Mouse (Mus musculus) T-helper 17 cell (primary cell): ENCODE data around the gene Sox3.

Experiments used
- in situ Hi-C, 2 experiments: fragments of 300-600 bp; cut with MboI, MseI; formaldehyde crosslinking; loops; 1 replicate in 1 of 2; 2 replicates in 1 of 2; pipeline ENCODE4 v1.15.1; 2025; ENCODE audit warnings: high pct_unique_total_duplicates in 2 of 2

Sox3 gene

DNA sequence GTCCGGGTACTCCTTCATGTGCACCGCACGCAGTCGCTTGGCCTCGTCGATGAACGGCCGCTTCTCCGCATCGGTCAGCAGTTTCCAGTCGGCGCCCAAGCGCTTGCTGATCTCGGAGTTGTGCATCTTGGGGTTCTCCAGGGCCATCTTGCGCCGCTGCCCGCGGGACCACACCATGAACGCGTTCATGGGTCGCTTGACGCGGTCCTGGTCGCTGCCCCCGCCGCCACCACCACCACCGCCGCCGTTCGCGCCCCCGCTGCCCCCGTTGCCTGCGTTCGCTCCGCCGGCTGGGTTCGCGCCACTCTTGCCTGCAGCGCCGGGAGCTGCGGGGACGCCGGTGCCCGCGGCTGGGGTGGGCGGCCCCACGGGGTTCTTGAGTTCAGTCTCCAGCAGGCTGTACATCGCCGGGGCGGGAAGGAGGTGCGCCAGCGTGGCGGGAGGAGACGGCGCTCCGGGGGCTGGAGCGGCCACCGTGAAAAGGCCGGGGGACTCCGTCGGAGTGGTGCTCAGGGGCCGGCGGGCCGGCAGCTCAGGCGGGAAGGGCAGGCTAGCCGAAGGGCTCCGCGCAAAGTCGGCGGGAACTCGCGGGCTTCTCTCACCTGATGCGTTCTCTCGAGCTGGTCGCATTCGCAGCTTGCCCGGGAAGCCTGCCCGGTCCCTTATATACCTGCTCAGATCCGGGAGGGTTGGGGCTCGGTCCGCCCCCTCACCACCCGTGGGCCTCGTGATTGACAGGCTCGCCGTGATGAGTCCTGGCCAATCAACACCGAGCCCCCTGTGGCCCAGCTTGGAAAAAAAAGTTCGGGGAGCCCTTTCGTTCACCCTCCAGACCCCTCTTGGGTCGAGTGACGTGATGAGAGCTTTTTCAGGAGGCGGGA is at the start of gene Sox3:
Gene Sox3, minus strand, starts transcription at position 630 of the 881 bp plus-strand sequence.
- in situ Hi-C loops, result no loop called here

DNA sequence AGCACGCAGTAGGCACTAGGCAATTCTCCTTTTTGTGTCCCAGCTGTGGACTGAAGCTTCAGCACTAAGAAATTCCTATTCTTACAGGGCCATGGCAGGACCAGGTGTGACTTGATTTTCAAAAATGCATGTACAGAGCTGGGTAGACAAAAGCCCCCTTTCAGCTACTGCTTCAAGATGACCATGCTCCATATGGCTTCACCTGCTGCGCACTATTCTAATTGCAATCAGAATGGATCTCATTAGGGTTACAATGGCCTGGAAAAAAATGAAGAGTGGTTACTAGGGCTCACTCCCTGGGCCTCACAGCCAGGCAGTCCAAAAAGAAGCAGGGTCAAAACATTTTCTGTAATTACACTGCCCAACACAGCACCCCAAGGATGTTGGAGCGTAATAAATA is 47.0 kb upstream of the Sox3 start:
- in situ Hi-C loops, result loop anchor here in 1 of 2 experiments (10.0 kb wide), 1 partner anchor 695 kb away; no protein-coding TSS in a partner anchor

DNA sequence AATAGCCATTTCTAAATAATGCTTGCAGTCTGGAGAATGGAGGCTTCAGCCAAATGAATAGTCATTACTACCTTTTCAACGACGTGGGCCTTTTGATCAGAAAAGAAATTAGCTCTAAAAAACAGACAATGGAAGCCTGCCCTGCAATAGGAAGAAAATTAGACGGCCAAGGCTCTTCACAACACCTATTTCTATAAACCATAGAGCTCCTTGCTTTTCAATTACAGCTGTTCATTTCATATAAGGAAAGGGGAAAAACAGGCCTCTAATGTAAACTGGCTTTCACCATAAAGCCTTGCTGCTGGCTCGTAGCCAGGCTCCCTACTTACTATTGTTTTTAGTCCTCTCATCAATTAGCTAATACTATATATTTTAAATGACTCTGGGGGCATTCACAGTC is 6.3 kb upstream of the Sox3 start:
- in situ Hi-C loops, result no loop called here

DNA sequence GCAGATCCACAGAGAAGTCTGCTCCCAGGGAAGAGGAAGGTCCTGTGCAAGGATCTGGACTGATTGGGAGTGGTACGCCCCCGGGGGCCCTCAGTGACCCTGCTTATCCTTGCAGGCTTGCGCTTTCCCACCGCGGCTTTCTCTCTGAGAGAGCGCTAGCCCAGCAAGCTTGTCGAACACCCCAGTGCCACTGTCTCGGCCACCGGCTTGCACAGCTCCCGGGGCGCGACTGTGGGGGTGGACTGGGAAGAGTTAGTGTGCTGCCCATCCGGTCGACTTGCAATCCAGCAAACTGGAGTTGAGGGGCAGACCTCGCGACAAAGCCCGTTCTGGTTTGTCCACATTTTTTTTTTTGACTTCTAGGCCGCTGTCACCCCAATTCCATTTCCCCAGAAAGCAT is 5.4 kb upstream of the Sox3 start:
- in situ Hi-C loops, result no loop called here

GRCm38 (mm10) chrX:60896296-60896695 is 3.1 kb upstream of the Sox3 start:
- in situ Hi-C loops, result no loop called here

GRCm38 (mm10) chrX:60895416-60895815 is 2.2 kb upstream of the Sox3 start:
- in situ Hi-C loops, result no loop called here

GRCm38 (mm10) chrX:60893720-60894543 is 702 bp upstream of the Sox3 start:
- in situ Hi-C loops, result no loop called here

- in situ Hi-C loops, result no loop called here
Observed at GRCm38 (mm10) chrX:60892098-60892800, 981 bp downstream of the Sox3 start.

DNA sequence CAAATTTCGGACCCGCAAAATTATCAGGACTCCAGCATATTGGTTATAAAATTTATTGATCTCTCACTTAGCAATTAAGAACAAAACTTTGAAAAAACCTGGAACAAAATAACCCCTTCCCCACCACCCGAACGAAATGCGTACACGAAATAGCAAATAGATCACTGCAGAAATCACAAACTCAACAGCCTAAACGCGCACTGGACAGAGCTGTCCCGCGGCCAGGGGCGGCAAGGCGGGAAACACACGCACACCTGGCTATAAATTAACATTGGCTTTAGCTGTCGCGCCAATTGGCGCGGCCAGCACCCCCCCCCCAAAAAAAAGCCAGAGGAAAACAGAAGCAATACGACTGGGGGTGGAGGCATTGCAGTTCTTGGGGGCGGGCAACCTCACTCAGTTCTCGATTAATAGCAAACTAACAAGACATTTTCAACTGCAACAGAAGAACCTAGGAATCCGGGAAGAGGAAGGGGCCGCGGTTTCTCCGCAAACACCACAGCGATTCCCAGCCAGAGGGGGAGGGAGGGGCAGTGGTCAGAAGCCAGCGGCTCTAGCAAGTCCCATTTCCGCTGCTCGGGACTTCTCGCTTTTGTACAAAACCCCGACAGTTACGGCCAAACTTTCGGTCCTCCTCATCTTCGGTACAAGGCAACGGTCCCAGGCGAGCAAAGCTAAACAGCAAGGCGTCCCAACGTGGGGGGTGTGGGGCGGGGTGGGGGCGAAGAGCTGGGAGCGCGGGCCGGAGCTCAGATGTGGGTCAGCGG is 1.7 kb downstream of the Sox3 start:
- in situ Hi-C loops, result no loop called here

- in situ Hi-C loops, result no loop called here
Observed at GRCm38 (mm10) chrX:60890651-60891050, 2.6 kb downstream of the Sox3 start.

- in situ Hi-C loops, result no loop called here
Observed at GRCm38 (mm10) chrX:60889956-60890485, 3.2 kb downstream of the Sox3 start.
